Mouse (Mus musculus): ENCODE data around the gene Ankrd63. TPM values are rescaled to one million over a fixed set of nuclear protein-coding genes. Genes with fewer than 3 reads are reported as not detected.

The Ankrd63 gene
- polyA plus RNA-seq, 1 experiment from 2014 or later = 0.12 TPM

- H3K36me3 ChIP-seq = no peaks in the 10 kb centered on the region
- no peak for ATAC-seq (ENCODE audit: borderline replicate concordance, extremely low read depth, low FRiP score, low TSS enrichment)
- peaks cover 22% of the 10 kb centered on the region for H3K4me1 ChIP-seq
- no peak overlapping the region for H3K4me2 ChIP-seq
- 75% methylated on average over 6 of the region's 6 CpGs for WGBS
- H3K9me3 ChIP-seq = no peaks in the 10 kb centered on the region
- no peak overlapping the region for H3K9ac ChIP-seq
- H3K4me3 ChIP-seq = no peak overlapping the region
- peaks cover 38% of the 10 kb centered on the region for H3K27me3 ChIP-seq
- no peak overlapping the region for H3K27ac ChIP-seq
Measured at GRCm38 (mm10) chr2:118680926-118681325, 22.8 kb downstream of the Ankrd63 start.

- H3K4me3 ChIP-seq = no peak overlapping the region
- H3K27me3 ChIP-seq = peaks cover 51% of the 10 kb centered on the region
- H3K9ac ChIP-seq = no peak overlapping the region
- H3K9me3 ChIP-seq = no peaks in the 10 kb centered on the region
- H3K4me1 ChIP-seq = peaks cover 22% of the 10 kb centered on the region
- no peaks in the 10 kb centered on the region for H3K36me3 ChIP-seq
- H3K4me2 ChIP-seq = no peak overlapping the region
- 48% methylated on average over 3 of the region's 3 CpGs for WGBS
- no peak overlapping the region for H3K27ac ChIP-seq
- ATAC-seq (ENCODE audit: borderline replicate concordance, extremely low read depth, low FRiP score, low TSS enrichment) = no peak
Measured at GRCm38 (mm10) chr2:118679577-118679976, 24.2 kb downstream of the Ankrd63 start.

GRCm38 (mm10) chr2:118677817-118678216 lies 25.9 kb downstream of the Ankrd63 start:
- ATAC-seq (ENCODE audit: borderline replicate concordance, extremely low read depth, low FRiP score, low TSS enrichment) = no peak
- Histone ChIP-seq H3K27me3 (peaks cover 68% of the 10 kb centered on the region), H3K9ac (peak overlapping the region; percentile 30), H3K4me2 (peak overlapping the region; percentile 91), H3K36me3 (no peaks in the 10 kb centered on the region), H3K4me1 (peaks cover 20% of the 10 kb centered on the region), H3K4me3 (peak overlapping the region; percentile 47), H3K27ac (no peak overlapping the region), H3K9me3 (no peaks in the 10 kb centered on the region)
- 9% methylated on average over 4 of the region's 4 CpGs for WGBS

GRCm38 (mm10) chr2:118676839-118677741 lies 26.7 kb downstream of the Ankrd63 start:
- no peak overlapping the region for H3K27ac ChIP-seq
- no peaks in the 10 kb centered on the region for H3K36me3 ChIP-seq
- peaks cover 14% of the 10 kb centered on the region for H3K4me1 ChIP-seq
- no peaks in the 10 kb centered on the region for H3K9me3 ChIP-seq
- peak overlapping the region; percentile 91 for H3K4me2 ChIP-seq
- peak; percentile 52 for ATAC-seq (ENCODE audit: borderline replicate concordance, extremely low read depth, low FRiP score, low TSS enrichment)
- peak overlapping the region; percentile 30 for H3K9ac ChIP-seq
- peak overlapping the region; percentile 47 for H3K4me3 ChIP-seq
- WGBS = under 1% methylated on average over 89 of the region's 89 CpGs
- peaks cover 75% of the 10 kb centered on the region for H3K27me3 ChIP-seq

GRCm38 (mm10) chr2:118674500-118674899 lies 29.3 kb downstream of the Ankrd63 start:
- Histone ChIP-seq H3K27me3 (peaks cover 75% of the 10 kb centered on the region), H3K9me3 (no peaks in the 10 kb centered on the region), H3K27ac (no peak overlapping the region), H3K4me1 (peaks cover 14% of the 10 kb centered on the region), H3K9ac (no peak overlapping the region), H3K4me2 (no peak overlapping the region), H3K36me3 (no peaks in the 10 kb centered on the region), H3K4me3 (no peak overlapping the region)
- WGBS = 16% methylated on average over 7 of the region's 7 CpGs
- ATAC-seq (ENCODE audit: borderline replicate concordance, extremely low read depth, low FRiP score, low TSS enrichment) = no peak

GRCm38 (mm10) chr2:118673686-118674465 lies 29.9 kb downstream of the Ankrd63 start:
- Histone ChIP-seq H3K27me3 (peaks cover 68% of the 10 kb centered on the region), H3K4me1 (peaks cover 14% of the 10 kb centered on the region), H3K9me3 (no peaks in the 10 kb centered on the region), H3K9ac (no peak overlapping the region), H3K27ac (no peak overlapping the region), H3K4me2 (no peak overlapping the region), H3K36me3 (no peaks in the 10 kb centered on the region), H3K4me3 (no peak overlapping the region)
- WGBS = 27% methylated on average over 15 of the region's 15 CpGs
- no peak for ATAC-seq (ENCODE audit: borderline replicate concordance, extremely low read depth, low FRiP score, low TSS enrichment)

- Histone ChIP-seq H3K4me2 (no peak overlapping the region), H3K4me3 (no peak overlapping the region), H3K9me3 (no peaks in the 10 kb centered on the region), H3K9ac (no peak overlapping the region), H3K4me1 (peaks cover 1% of the 10 kb centered on the region), H3K27ac (no peak overlapping the region), H3K27me3 (peaks cover 47% of the 10 kb centered on the region), H3K36me3 (no peaks in the 10 kb centered on the region)
- ATAC-seq (ENCODE audit: borderline replicate concordance, extremely low read depth, low FRiP score, low TSS enrichment) = no peak
- 59% methylated on average over 1 of the region's 1 CpGs for WGBS
Measured at GRCm38 (mm10) chr2:118671728-118672127, 32.0 kb downstream of the Ankrd63 start.

GRCm38 (mm10) chr2:118669785-118670184 lies 34.0 kb downstream of the Ankrd63 start:
- ATAC-seq (ENCODE audit: borderline replicate concordance, extremely low read depth, low FRiP score, low TSS enrichment) = no peak
- no peak overlapping the region for H3K4me2 ChIP-seq
- peaks cover 28% of the 10 kb centered on the region for H3K27me3 ChIP-seq
- no peaks in the 10 kb centered on the region for H3K9me3 ChIP-seq
- no peak overlapping the region for H3K9ac ChIP-seq
- 23% methylated on average over 2 of the region's 2 CpGs for WGBS
- H3K36me3 ChIP-seq = no peaks in the 10 kb centered on the region
- 0 out of 2 replicates have a peak, but pooled peaks cover 5% of the 10 kb centered on the region for H3K4me1 ChIP-seq
- H3K27ac ChIP-seq = no peak overlapping the region
- H3K4me3 ChIP-seq = no peak overlapping the region

- no peaks in the 10 kb centered on the region for H3K36me3 ChIP-seq
- H3K27me3 ChIP-seq = peaks cover 26% of the 10 kb centered on the region
- no peak overlapping the region for H3K4me3 ChIP-seq
- WGBS = 52% methylated on average over 6 of the region's 6 CpGs
- H3K9me3 ChIP-seq = no peaks in the 10 kb centered on the region
- no peak overlapping the region for H3K4me2 ChIP-seq
- no peak overlapping the region for H3K27ac ChIP-seq
- peaks cover 8% of the 10 kb centered on the region for H3K4me1 ChIP-seq
- no peak overlapping the region for H3K9ac ChIP-seq
- ATAC-seq (ENCODE audit: borderline replicate concordance, extremely low read depth, low FRiP score, low TSS enrichment) = no peak
Measured at GRCm38 (mm10) chr2:118669245-118669644, 34.5 kb downstream of the Ankrd63 start.

GRCm38 (mm10) chr2:118667181-118667580 lies 36.6 kb downstream of the Ankrd63 start:
- H3K4me3 ChIP-seq = no peak overlapping the region
- peaks cover 24% of the 10 kb centered on the region for H3K4me1 ChIP-seq
- ATAC-seq (ENCODE audit: borderline replicate concordance, extremely low read depth, low FRiP score, low TSS enrichment) = no peak
- H3K27ac ChIP-seq = no peak overlapping the region
- H3K4me2 ChIP-seq = no peak overlapping the region
- no peaks in the 10 kb centered on the region for H3K36me3 ChIP-seq
- H3K9me3 ChIP-seq = no peaks in the 10 kb centered on the region
- 47% methylated on average over 5 of the region's 5 CpGs for WGBS
- peaks cover 26% of the 10 kb centered on the region for H3K27me3 ChIP-seq
- no peak overlapping the region for H3K9ac ChIP-seq

GRCm38 (mm10) chr2:118665616-118666015 lies 38.1 kb downstream of the Ankrd63 start:
- no peaks in the 10 kb centered on the region for H3K9me3 ChIP-seq
- H3K27ac ChIP-seq = no peak overlapping the region
- ATAC-seq (ENCODE audit: borderline replicate concordance, extremely low read depth, low FRiP score, low TSS enrichment) = no peak
- H3K27me3 ChIP-seq = peaks cover 26% of the 10 kb centered on the region
- H3K9ac ChIP-seq = no peak overlapping the region
- H3K4me1 ChIP-seq = peaks cover 24% of the 10 kb centered on the region
- no peak overlapping the region for H3K4me2 ChIP-seq
- WGBS = 74% methylated on average over 4 of the region's 4 CpGs
- no peak overlapping the region for H3K4me3 ChIP-seq
- no peaks in the 10 kb centered on the region for H3K36me3 ChIP-seq
